Mouse (Mus musculus) retina, postnatal 7 days (tissue): ENCODE measurements around the gene Sfrp2.

Experiments used
- DNase-seq: peaks from one replicate; pipeline ENCODE4 v3.0.0-alpha.2; 2012; ENCODE audit warnings: low read depth, low spot score

The Sfrp2 gene

GRCm38 (mm10) chr3:83765871-83766725 is at the start of gene Sfrp2:
Sfrp2 (plus strand) TSS chr3:83766321.
- DNase-seq = no peak

GRCm38 (mm10) chr3:83717643-83718231 is 48.4 kb upstream of the Sfrp2 start:
- no peak for DNase-seq

GRCm38 (mm10) chr3:83718662-83719061 is 47.5 kb upstream of the Sfrp2 start:
- DNase-seq = no peak

- no peak for DNase-seq
Measured at GRCm38 (mm10) chr3:83728223-83728622, 37.9 kb upstream of the Sfrp2 start.

GRCm38 (mm10) chr3:83728675-83729390 is 37.3 kb upstream of the Sfrp2 start:
- no peak for DNase-seq

- DNase-seq = no peak
Measured at GRCm38 (mm10) chr3:83733985-83734384, 32.1 kb upstream of the Sfrp2 start.

- DNase-seq = no peak
Measured at GRCm38 (mm10) chr3:83736980-83737379, 29.1 kb upstream of the Sfrp2 start.

GRCm38 (mm10) chr3:83740246-83740645 is 25.9 kb upstream of the Sfrp2 start:
- no peak for DNase-seq

GRCm38 (mm10) chr3:83747276-83747675 is 18.8 kb upstream of the Sfrp2 start:
- DNase-seq = no peak

- no peak for DNase-seq
Measured at GRCm38 (mm10) chr3:83747895-83748294, 18.2 kb upstream of the Sfrp2 start.

GRCm38 (mm10) chr3:83751625-83752024 is 14.5 kb upstream of the Sfrp2 start:
- DNase-seq = no peak

- DNase-seq = no peak
Measured at GRCm38 (mm10) chr3:83752196-83752595, 13.9 kb upstream of the Sfrp2 start.

- no peak for DNase-seq
Measured at GRCm38 (mm10) chr3:83755043-83755635, 11.0 kb upstream of the Sfrp2 start.

- no peak for DNase-seq
Measured at GRCm38 (mm10) chr3:83755666-83756065, 10.5 kb upstream of the Sfrp2 start.

- DNase-seq = no peak
Measured at GRCm38 (mm10) chr3:83762361-83762760, 3.8 kb upstream of the Sfrp2 start.

- peak; percentile 40 for DNase-seq
Measured at GRCm38 (mm10) chr3:83763551-83764548, 2.3 kb upstream of the Sfrp2 start.

GRCm38 (mm10) chr3:83766726-83767070 is 577 bp downstream of the Sfrp2 start:
- DNase-seq = no peak

- DNase-seq = no peak
Measured at GRCm38 (mm10) chr3:83767121-83767520, 1.0 kb downstream of the Sfrp2 start.

GRCm38 (mm10) chr3:83768293-83769035 is 2.3 kb downstream of the Sfrp2 start:
- no peak for DNase-seq

- no peak for DNase-seq
Measured at GRCm38 (mm10) chr3:83769036-83769410, 2.9 kb downstream of the Sfrp2 start.
